Mouse (Mus musculus) MEL (cell line): ENCODE results near the gene Ovch2. TPM values are rescaled to one million over a fixed set of nuclear protein-coding genes. Genes with fewer than 3 reads are reported as not detected.

Experiments used
- polyA plus RNA-seq, 2 experiments: library from polyadenylated mRNA; stranded (reverse) in 1 of 2; unstranded in 1 of 2; fragments of >175 nt in 1 of 2; fragments of >200 nt in 1 of 2; gene quantifications; 2 replicates each; pipeline versions ENCODE4 v1.2.1 to v1.2.4; 2012; ENCODE audit warnings: low replicate concordance in 2 of 2, low read depth in 1 of 2; ENCODE audit not compliant: insufficient read length in 2 of 2, insufficient read depth in 1 of 2, missing spikeins in 1 of 2
- total RNA-seq: library from RNA; depleted of rRNA; stranded (reverse); fragments of 300-350 nt; gene quantifications from 2 replicates; pipeline ENCODE4 v1.2.3, GENCODE M21; 2012; rRNA removed

Ovch2 gene
- total and polyA plus RNA-seq, 3 experiments = not detected

Other genes starting within 250 kb of the Ovch2 start
- gene Olfml1, start 233.8 kb downstream of the Ovch2 start, total RNA-seq = not detected in 2 replicates
- not detected for gene Olfml1, start 233.8 kb downstream of the Ovch2 start, polyA plus RNA-seq
- not detected in 2 replicates for gene Ppfibp2, start 206.0 kb downstream of the Ovch2 start, total RNA-seq
- not detected for gene Ppfibp2, start 206.0 kb downstream of the Ovch2 start, polyA plus RNA-seq
- not detected in 2 replicates for gene 5330417H12Rik, start 176.0 kb downstream of the Ovch2 start, total RNA-seq
- not detected for gene 5330417H12Rik, start 176.0 kb downstream of the Ovch2 start, polyA plus RNA-seq
- gene Cyb5r2, start 43.2 kb downstream of the Ovch2 start, total RNA-seq = not detected in 2 replicates
- gene Cyb5r2, start 43.2 kb downstream of the Ovch2 start, polyA plus RNA-seq = not detected
- not detected in 2 replicates for gene Olfr467, start 11.1 kb upstream of the Ovch2 start, total RNA-seq
- gene Olfr467, start 11.1 kb upstream of the Ovch2 start, polyA plus RNA-seq = not detected
- not detected in 2 replicates for gene Olfr469, start 24.3 kb upstream of the Ovch2 start, total RNA-seq
- gene Olfr469, start 24.3 kb upstream of the Ovch2 start, polyA plus RNA-seq = not detected
- gene Olfr470, start 46.3 kb upstream of the Ovch2 start, total RNA-seq = not detected in 2 replicates
- not detected for gene Olfr470, start 46.3 kb upstream of the Ovch2 start, polyA plus RNA-seq
- gene Olfr472, start 96.7 kb upstream of the Ovch2 start, total RNA-seq = not detected in 2 replicates
- gene Olfr472, start 96.7 kb upstream of the Ovch2 start, polyA plus RNA-seq = under 1 TPM in 1 of 2 experiments, not detected in 1; 0.01 TPM
- gene Olfr473, start 129.2 kb upstream of the Ovch2 start, total RNA-seq = not detected in 2 replicates
- gene Olfr473, start 129.2 kb upstream of the Ovch2 start, polyA plus RNA-seq = not detected
- gene Olfr474, start 153.4 kb upstream of the Ovch2 start, total RNA-seq = not detected in 2 replicates
- not detected for gene Olfr474, start 153.4 kb upstream of the Ovch2 start, polyA plus RNA-seq
- gene Olfr476, start 163.6 kb upstream of the Ovch2 start, total RNA-seq = not detected in 2 replicates
- gene Olfr476, start 163.6 kb upstream of the Ovch2 start, polyA plus RNA-seq = not detected
- gene Olfr477, start 185.5 kb upstream of the Ovch2 start, total RNA-seq = not detected in 2 replicates
- gene Olfr477, start 185.5 kb upstream of the Ovch2 start, polyA plus RNA-seq = not detected
- gene Olfr478, start 232.8 kb upstream of the Ovch2 start, total RNA-seq = not detected in 2 replicates
- gene Olfr478, start 232.8 kb upstream of the Ovch2 start, polyA plus RNA-seq = not detected
- gene Olfr479, start 249.5 kb upstream of the Ovch2 start, total RNA-seq = not detected in 2 replicates
- not detected for gene Olfr479, start 249.5 kb upstream of the Ovch2 start, polyA plus RNA-seq